Mouse (Mus musculus): ENCODE measurements around the gene Prpf38b. TPM values are rescaled to one million over a fixed set of nuclear protein-coding genes. Genes with fewer than 3 reads are reported as not detected.

Gene Prpf38b
- total and polyA plus RNA-seq, 3 experiments = 117 to 226 (median 216) TPM

GRCm38 (mm10) chr3:108898640-108899039 is 12.9 kb downstream of the Prpf38b start:
- Histone ChIP-seq H3K4me3 (ENCODE audit: low read depth, low read length) (no peak overlapping the region), H3K4me1 (ENCODE audit: insufficient read depth, low read depth, low read length) (no peaks in the 10 kb centered on the region), H3K36me3 (replicated peaks) (peaks cover 35% of the 10 kb centered on the region), H3K9me3 (replicated peaks) (no peaks in the 10 kb centered on the region), H3K27me3 (ENCODE audit: insufficient read depth, low read length) (0 out of 2 replicates have a peak, but pooled peaks cover 2% of the 10 kb centered on the region)
- DNase-seq (ENCODE audit: low spot score) (no peak), ATAC-seq (ENCODE audit: extremely low read depth, insufficient number of reproducible peaks, low FRiP score, poor library complexity, severe bottlenecking) (no peak)
- TF ChIP-seq POLR2AphosphoS5 (IDR thresholded peaks at IDR 0.05; ENCODE audit: insufficient replicate concordance, low read depth, low read length) (0 out of 2 replicates have a peak, but pooled peaks have one; percentile 83), GATA1 (IDR thresholded peaks at IDR 0.05; ENCODE audit: borderline replicate concordance, low read length) (no peak)

- no peak for DNase-seq (ENCODE audit: low spot score)
- no peaks in the 10 kb centered on the region for H3K36me3 ChIP-seq (replicated peaks)
- peaks cover 4% of the 10 kb centered on the region; the same call in 1 of the 2 replicates for H3K27me3 ChIP-seq (ENCODE audit: insufficient read depth, low read length)
- no peak overlapping the region for H3K4me3 ChIP-seq (ENCODE audit: low read depth, low read length)
- H3K4me1 ChIP-seq (ENCODE audit: insufficient read depth, low read depth, low read length) = no peaks in the 10 kb centered on the region
- no peak for ATAC-seq (ENCODE audit: extremely low read depth, insufficient number of reproducible peaks, low FRiP score, poor library complexity, severe bottlenecking)
- H3K9me3 ChIP-seq (replicated peaks) = no peaks in the 10 kb centered on the region
- no peak for TF ChIP-seq GATA2 (IDR thresholded peaks at IDR 0.05; ENCODE audit: borderline replicate concordance, low read depth, low read length)
- no peak for TF ChIP-seq TAL1 (conservative IDR thresholded peaks at IDR 0.05; ENCODE audit: low read depth, low read length)
- TF ChIP-seq POLR2AphosphoS5 (IDR thresholded peaks at IDR 0.05; ENCODE audit: insufficient replicate concordance, low read depth, low read length) = no peak
- no peak for TF ChIP-seq GATA1 (IDR thresholded peaks at IDR 0.05; ENCODE audit: borderline replicate concordance, low read length)
- no peak for TF ChIP-seq CTCF (IDR thresholded peaks at IDR 0.05; ENCODE audit: low read depth, low read length)
Measured at GRCm38 (mm10) chr3:108892914-108893313, 18.6 kb downstream of the Prpf38b start.

GRCm38 (mm10) chr3:108892080-108892479 is 19.4 kb downstream of the Prpf38b start:
- Histone ChIP-seq H3K36me3 (replicated peaks) (no peaks in the 10 kb centered on the region), H3K27me3 (ENCODE audit: insufficient read depth, low read length) (peaks cover 4% of the 10 kb centered on the region; the same call in 1 of the 2 replicates), H3K4me3 (ENCODE audit: low read depth, low read length) (no peak overlapping the region), H3K9me3 (replicated peaks) (no peaks in the 10 kb centered on the region), H3K4me1 (ENCODE audit: insufficient read depth, low read depth, low read length) (0 out of 2 replicates have a peak, but pooled peaks cover 2% of the 10 kb centered on the region)
- TF ChIP-seq POLR2AphosphoS5 (IDR thresholded peaks at IDR 0.05; ENCODE audit: insufficient replicate concordance, low read depth, low read length) = no peak
- no peak for TF ChIP-seq TAL1 (conservative IDR thresholded peaks at IDR 0.05; ENCODE audit: low read depth, low read length)
- TF ChIP-seq GATA2 (IDR thresholded peaks at IDR 0.05; ENCODE audit: borderline replicate concordance, low read depth, low read length) = no peak
- TF ChIP-seq CTCF (IDR thresholded peaks at IDR 0.05; ENCODE audit: low read depth, low read length) = no peak
- no peak for TF ChIP-seq GATA1 (IDR thresholded peaks at IDR 0.05; ENCODE audit: borderline replicate concordance, low read length)
- DNase-seq (ENCODE audit: low spot score) (no peak), ATAC-seq (ENCODE audit: extremely low read depth, insufficient number of reproducible peaks, low FRiP score, poor library complexity, severe bottlenecking) (no peak)

GRCm38 (mm10) chr3:108889908-108890307 is 21.6 kb downstream of the Prpf38b start, which contains the start of gene Fndc7:
Gene Fndc7 (minus strand): TSS chr3:108890008.
- no peak for TF ChIP-seq GATA1 (IDR thresholded peaks at IDR 0.05; ENCODE audit: borderline replicate concordance, low read length)
- DNase-seq (ENCODE audit: low spot score) = no peak
- no peaks in the 10 kb centered on the region for H3K36me3 ChIP-seq (replicated peaks)
- ATAC-seq (ENCODE audit: extremely low read depth, insufficient number of reproducible peaks, low FRiP score, poor library complexity, severe bottlenecking) = no peak
- peaks cover 23% of the 10 kb centered on the region for H3K4me1 ChIP-seq (ENCODE audit: insufficient read depth, low read depth, low read length)
- peaks cover 4% of the 10 kb centered on the region; the same call in 1 of the 2 replicates for H3K27me3 ChIP-seq (ENCODE audit: insufficient read depth, low read length)
- no peak within 1 kb of the TSS for H3K4me3 ChIP-seq (ENCODE audit: low read depth, low read length)
- H3K9me3 ChIP-seq (replicated peaks) = no peaks in the 10 kb centered on the region

GRCm38 (mm10) chr3:108887618-108887975 is 23.9 kb downstream of the Prpf38b start:
- Histone ChIP-seq H3K27me3 (ENCODE audit: insufficient read depth, low read length) (no peaks in the 10 kb centered on the region), H3K4me3 (ENCODE audit: low read depth, low read length) (no peak overlapping the region), H3K36me3 (replicated peaks) (no peaks in the 10 kb centered on the region), H3K9me3 (replicated peaks) (no peaks in the 10 kb centered on the region), H3K4me1 (ENCODE audit: insufficient read depth, low read depth, low read length) (peaks cover 26% of the 10 kb centered on the region)
- TF ChIP-seq POLR2AphosphoS5 (IDR thresholded peaks at IDR 0.05; ENCODE audit: insufficient replicate concordance, low read depth, low read length) = no peak
- no peak for TF ChIP-seq CTCF (IDR thresholded peaks at IDR 0.05; ENCODE audit: low read depth, low read length)
- TF ChIP-seq GATA1 (IDR thresholded peaks at IDR 0.05; ENCODE audit: borderline replicate concordance, low read length) = no peak
- no peak for TF ChIP-seq TAL1 (conservative IDR thresholded peaks at IDR 0.05; ENCODE audit: low read depth, low read length)
- no peak for TF ChIP-seq GATA2 (IDR thresholded peaks at IDR 0.05; ENCODE audit: borderline replicate concordance, low read depth, low read length)
- DNase-seq (ENCODE audit: low spot score) (no peak), ATAC-seq (ENCODE audit: extremely low read depth, insufficient number of reproducible peaks, low FRiP score, poor library complexity, severe bottlenecking) (no peak)

- no peak for DNase-seq (ENCODE audit: low spot score)
- no peaks in the 10 kb centered on the region for H3K27me3 ChIP-seq (ENCODE audit: insufficient read depth, low read length)
- ATAC-seq (ENCODE audit: extremely low read depth, insufficient number of reproducible peaks, low FRiP score, poor library complexity, severe bottlenecking) = no peak
- no peak overlapping the region for H3K4me3 ChIP-seq (ENCODE audit: low read depth, low read length)
- H3K4me1 ChIP-seq (ENCODE audit: insufficient read depth, low read depth, low read length) = peaks cover 26% of the 10 kb centered on the region
- H3K9me3 ChIP-seq (replicated peaks) = no peaks in the 10 kb centered on the region
- H3K36me3 ChIP-seq (replicated peaks) = no peaks in the 10 kb centered on the region
- TF ChIP-seq TAL1 (conservative IDR thresholded peaks at IDR 0.05; ENCODE audit: low read depth, low read length) = no peak
- no peak for TF ChIP-seq GATA1 (IDR thresholded peaks at IDR 0.05; ENCODE audit: borderline replicate concordance, low read length)
- no peak for TF ChIP-seq CTCF (IDR thresholded peaks at IDR 0.05; ENCODE audit: low read depth, low read length)
- TF ChIP-seq POLR2AphosphoS5 (IDR thresholded peaks at IDR 0.05; ENCODE audit: insufficient replicate concordance, low read depth, low read length) = no peak
- TF ChIP-seq GATA2 (IDR thresholded peaks at IDR 0.05; ENCODE audit: borderline replicate concordance, low read depth, low read length) = no peak
Measured at GRCm38 (mm10) chr3:108886934-108887617, 24.5 kb downstream of the Prpf38b start.

Data from G1E (cell line).